Mouse (Mus musculus): ENCODE results near the gene Nrros.

Gene Nrros

DNA sequence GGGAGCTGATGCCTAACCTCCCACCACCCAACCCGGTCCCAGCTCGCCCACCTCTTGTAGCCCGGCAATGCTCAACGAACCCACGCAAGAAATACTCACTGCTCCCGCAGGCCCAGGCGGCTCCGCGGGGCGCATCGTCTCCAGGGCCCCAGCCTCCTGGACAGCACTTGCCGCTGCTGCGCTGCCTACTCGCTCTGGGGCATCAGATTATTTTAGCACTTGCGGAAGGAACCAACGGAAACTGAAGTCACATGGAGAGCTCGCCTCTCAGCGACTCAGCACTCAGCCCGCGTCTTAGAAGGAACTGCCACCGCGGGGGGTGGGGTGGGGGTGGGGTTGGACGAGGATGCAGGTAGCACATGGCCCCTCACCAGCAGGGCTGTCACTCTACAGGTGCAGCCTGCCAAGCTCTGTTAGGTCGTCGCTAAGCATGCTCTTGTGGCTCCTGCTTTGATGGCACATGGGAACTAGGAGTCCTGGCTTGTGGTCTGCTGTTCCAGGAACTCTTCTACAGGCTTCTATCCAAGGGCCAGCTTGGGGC, at the start of gene Nrros:
Gene Nrros, minus strand, starts transcription at position 314 of the 541 bp plus-strand sequence.
- DNase-seq (ENCODE audit: low spot score), result no peak

DNA sequence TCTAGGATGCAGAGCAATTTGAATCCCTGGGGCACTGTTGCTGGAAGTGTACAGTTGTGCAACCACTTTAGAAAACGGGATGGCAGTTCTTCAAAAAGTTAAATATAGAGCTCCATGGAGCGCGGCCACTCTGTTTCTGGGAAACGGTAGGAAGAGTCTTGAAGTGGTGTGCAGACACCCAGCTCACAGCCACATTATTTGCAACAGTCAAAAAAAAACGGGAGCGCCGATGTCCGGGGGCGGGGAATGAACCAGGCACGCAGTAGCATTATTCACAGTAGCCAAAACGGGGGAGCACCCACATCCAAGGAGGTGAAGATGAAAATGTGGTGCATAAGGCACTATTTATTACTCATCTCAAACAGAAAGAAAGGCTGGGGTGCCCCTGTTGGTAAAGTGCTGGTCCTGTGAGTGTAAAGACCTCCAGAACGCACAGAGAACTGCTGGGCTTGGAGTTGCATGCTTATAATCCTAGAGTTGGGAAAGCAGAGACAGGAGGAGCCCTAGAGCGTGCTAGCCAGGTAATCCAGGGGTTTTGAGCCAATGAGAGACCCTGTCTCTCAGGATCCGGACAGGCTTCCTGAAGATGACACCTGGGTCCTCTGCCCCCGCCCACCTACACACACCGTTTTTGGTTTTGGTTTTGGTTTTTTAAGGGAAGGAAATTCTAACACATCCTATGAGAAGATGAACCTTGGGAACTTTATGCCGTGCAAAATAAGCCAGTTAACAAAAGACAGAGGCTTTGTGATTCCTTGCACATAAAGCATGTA, 49.6 kb upstream of the Nrros start:
- no peak for DNase-seq (ENCODE audit: low spot score)

DNA sequence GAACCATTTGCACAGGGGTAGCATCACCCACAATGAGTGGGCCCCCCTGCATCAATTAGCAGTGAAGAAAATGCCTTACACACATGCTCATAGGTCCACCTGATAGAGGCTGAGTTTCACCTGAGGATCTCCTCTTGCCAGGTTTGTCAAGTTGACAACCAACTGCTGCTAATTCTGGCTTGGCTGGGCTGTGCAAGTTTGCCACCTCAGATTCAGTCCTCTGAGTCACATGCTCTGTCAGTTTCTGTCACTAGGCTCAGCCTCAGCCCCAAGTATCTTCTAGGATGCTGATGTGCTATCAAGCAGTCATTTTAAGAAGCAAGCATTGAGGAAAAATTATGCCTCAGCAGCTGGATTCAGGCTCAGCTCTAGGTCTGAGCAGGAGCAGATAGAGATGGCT, 48.8 kb upstream of the Nrros start:
- DNase-seq (ENCODE audit: low spot score), result no peak

GRCm38 (mm10) chr16:32204902-32205301, 39.5 kb upstream of the Nrros start:
- DNase-seq (ENCODE audit: low spot score), result no peak

DNA sequence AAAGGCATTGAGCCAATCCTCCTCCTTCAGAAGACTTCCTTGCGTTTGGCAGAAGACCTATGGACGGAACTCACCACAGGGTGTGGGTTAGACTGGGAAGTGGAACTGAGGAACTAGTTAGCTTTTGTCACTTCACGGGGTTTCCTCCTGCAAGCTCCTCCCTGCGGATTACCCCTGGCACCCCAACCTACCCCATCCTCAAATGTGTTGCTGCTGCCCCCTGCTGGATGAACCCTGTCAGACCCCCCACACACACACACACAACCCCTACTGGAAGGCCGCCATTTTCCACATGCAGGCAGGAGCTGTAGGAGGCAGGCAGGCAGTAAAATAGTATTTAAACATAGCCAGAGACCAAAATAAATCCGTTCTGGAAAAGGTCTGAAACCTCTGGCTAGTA, 37.3 kb upstream of the Nrros start:
- DNase-seq (ENCODE audit: low spot score), result no peak

DNA sequence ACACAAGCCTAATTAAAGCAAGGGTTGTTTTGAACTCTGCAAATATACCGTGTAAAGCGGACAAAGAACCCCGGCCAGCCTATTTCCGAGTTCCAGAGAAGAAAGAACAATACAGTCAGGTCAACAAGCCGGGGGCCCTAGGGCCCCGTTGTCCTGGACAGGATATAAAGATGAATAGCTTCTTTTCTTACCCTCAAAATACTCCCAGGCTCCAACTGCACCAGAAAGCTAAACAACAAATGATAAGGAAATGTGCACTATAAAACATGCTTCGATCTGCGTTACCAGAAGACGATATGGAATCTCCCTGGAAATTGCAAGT, 35.6 kb upstream of the Nrros start:
- no peak for DNase-seq (ENCODE audit: low spot score)

- DNase-seq (ENCODE audit: low spot score), result no peak
Measured at GRCm38 (mm10) chr16:32200256-32201003, 35.0 kb upstream of the Nrros start.

DNA sequence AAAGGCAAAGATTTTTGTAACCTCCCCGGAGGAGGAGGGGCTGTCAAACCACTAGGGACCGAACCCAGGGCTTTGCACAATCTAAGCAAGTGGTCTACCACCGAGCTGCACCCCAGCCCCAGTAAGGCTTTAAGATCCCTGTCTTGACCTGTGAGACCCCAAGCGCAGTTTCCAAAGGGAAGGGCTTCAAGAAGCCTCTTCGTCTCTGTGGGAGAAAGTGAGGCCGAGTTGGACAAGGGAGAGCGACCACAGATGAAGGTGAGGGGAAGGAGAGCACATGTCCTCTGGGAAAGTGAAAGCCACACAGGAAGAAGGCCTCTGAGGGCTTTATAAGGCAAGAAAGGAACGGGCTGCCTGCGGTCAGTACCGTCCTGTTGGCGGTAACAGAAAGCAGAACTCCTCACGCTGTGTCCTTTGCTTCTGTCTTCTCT, 24.6 kb upstream of the Nrros start:
- DNase-seq (ENCODE audit: low spot score), result no peak

GRCm38 (mm10) chr16:32189109-32189508, 23.7 kb upstream of the Nrros start:
- no peak for DNase-seq (ENCODE audit: low spot score)

- no peak for DNase-seq (ENCODE audit: low spot score)
Measured at GRCm38 (mm10) chr16:32186056-32186455, 20.7 kb upstream of the Nrros start.

- DNase-seq (ENCODE audit: low spot score), result no peak
Measured at GRCm38 (mm10) chr16:32179333-32179901, 14.0 kb upstream of the Nrros start, which contains the start of gene Bex6. Gene Bex6 (plus strand): TSS chr16:32179823.

GRCm38 (mm10) chr16:32176896-32177686, 11.7 kb upstream of the Nrros start:
- no peak for DNase-seq (ENCODE audit: low spot score)

- DNase-seq (ENCODE audit: low spot score), result no peak
Measured at GRCm38 (mm10) chr16:32175029-32175428, 9.6 kb upstream of the Nrros start.

DNA sequence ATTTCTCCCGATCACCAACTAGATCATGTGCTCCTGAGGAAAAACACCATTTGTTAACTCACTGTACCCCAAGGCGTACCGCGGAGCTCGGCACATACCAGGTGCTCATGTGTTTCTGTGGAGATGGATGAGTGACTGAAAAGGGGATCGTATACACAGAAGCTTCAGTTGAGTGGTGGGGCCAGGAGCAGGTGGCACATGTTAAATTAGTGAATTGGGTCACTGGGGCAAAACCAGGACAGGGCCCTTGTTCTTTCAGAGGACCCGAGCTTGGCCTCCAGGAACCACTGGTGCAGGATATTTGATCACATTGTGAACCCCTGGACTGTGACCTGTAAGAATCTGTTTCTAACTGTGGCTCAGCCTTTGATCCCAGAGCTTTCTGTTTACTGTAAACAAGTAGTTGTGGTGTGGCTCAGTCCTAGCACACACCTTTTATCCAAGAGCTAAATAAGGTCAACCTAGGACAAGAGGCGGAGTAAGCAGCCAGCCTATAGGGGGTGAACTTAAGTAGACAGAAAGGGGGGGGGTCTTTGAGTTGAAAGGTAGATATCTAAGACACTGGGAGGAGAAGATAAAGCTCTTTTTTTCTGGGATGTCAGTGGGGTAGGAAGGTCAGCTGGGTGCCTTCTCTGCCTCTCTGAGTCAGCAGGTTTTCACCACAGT, 9.1 kb upstream of the Nrros start:
- DNase-seq (ENCODE audit: low spot score), result no peak

DNA sequence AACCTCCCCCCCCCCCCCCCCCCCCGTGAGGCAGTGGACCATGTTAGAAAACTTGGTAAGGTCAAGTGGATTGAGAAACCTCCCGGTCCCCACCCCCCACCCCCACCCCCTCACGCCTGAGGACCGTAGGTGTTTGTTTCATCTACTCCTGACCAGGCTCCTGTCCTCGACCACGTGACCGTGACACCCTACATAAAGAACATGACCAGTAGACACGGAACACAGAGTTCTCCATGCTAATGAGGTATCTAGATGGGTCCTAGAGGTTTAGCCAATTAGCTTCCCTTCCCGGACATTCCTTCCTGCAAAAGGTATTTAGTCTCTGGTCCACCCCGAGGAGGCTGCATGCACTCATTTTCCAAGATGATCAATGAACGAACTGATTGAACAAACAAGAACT, 8.0 kb upstream of the Nrros start:
- DNase-seq (ENCODE audit: low spot score), result no peak

- no peak for DNase-seq (ENCODE audit: low spot score)
Measured at GRCm38 (mm10) chr16:32171031-32171731, 5.8 kb upstream of the Nrros start.

GRCm38 (mm10) chr16:32167819-32168545, 2.6 kb upstream of the Nrros start:
- no peak for DNase-seq (ENCODE audit: low spot score)

GRCm38 (mm10) chr16:32164396-32165027, 882 bp downstream of the Nrros start:
- no peak for DNase-seq (ENCODE audit: low spot score)

DNA sequence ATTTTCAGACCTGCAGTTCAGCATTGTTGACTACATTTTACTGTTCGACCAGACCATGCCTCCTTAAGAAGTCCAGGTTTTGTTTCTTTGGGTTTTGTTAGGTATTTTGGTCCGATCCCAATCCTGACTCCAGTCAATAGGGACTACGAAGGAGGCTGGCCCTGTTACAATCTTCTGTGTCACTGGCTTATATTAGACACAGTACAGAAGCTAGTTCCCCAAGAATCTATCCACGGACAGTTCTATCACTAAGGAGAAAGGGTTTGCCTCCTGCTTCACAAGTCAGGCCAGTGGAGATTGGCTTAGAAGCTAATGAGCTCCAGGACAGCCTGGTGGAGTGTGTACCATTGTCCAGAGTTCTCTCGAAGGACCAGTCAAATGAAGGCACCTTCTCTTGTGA, 1.5 kb downstream of the Nrros start:
- no peak for DNase-seq (ENCODE audit: low spot score)

DNA sequence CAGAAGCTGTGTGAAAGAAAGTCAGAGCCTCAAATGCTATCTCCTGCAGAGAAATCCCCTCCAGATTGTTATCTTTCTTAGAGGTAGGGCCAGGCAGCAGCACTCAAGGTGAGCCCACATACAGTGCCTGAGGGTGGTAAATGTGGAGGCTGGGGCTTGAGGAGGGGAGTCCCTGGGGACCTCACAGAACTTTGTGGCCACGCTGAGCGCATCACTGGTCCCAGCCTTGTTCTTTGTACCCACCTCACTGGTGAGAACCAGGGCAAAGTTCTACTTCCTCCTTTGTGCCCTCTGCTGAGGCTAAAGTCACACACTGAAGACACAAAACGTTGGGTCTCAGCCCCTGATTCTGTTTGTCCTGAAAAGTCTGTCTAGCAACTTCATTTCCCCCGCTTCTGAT, 2.0 kb downstream of the Nrros start:
- no peak for DNase-seq (ENCODE audit: low spot score)
